Mouse (Mus musculus) cerebellum, adult 2 months (tissue): Measurements from ENCODE around the gene Cyba.

Source experiments
- CTCF ChIP-seq: fragments of 200-500 bp; IDR thresholded peaks from 2 replicates; pipeline ENCODE4 v1.5.1; 2011; ENCODE audit warnings: low read depth, mild to moderate bottlenecking, control low read depth, low read length, moderate library complexity, borderline replicate concordance; ENCODE audit not compliant: insufficient read depth
- POLR2A ChIP-seq: fragments of 200-500 bp; IDR thresholded peaks from 2 replicates; pipeline ENCODE4 v1.6.1; 2011; ENCODE audit warnings: low read length, control low read depth, borderline replicate concordance; ENCODE audit not compliant: insufficient read depth

- TF ChIP-seq CTCF: no peak
- no peak for TF ChIP-seq POLR2A
Observed at GRCm38 (mm10) chr8:122426145-122426544, 6.6 kb downstream of the Cyba start.
